Mouse (Mus musculus) brain, embryonic 14.5 days (tissue): Measurements from ENCODE around the gene Chid1.

Source experiments
- CTCF ChIP-seq: fragments of 200-500 bp; IDR thresholded peaks from 2 replicates; pipeline ENCODE4 v1.5.1; 2012; ENCODE audit warnings: inconsistent platforms, mild to moderate bottlenecking, moderate library complexity, borderline replicate concordance; ENCODE audit not compliant: insufficient read depth, insufficient read length; ENCODE audit errors: extremely low read depth
- POLR2A ChIP-seq: fragments of 200-500 bp; IDR thresholded peaks from 2 replicates; pipeline ENCODE4 v1.6.1; 2012; ENCODE audit warnings: mild to moderate bottlenecking, inconsistent platforms, borderline replicate concordance; ENCODE audit not compliant: poor library complexity, insufficient read depth, insufficient read length, severe bottlenecking; ENCODE audit errors: extremely low read depth

DNA sequence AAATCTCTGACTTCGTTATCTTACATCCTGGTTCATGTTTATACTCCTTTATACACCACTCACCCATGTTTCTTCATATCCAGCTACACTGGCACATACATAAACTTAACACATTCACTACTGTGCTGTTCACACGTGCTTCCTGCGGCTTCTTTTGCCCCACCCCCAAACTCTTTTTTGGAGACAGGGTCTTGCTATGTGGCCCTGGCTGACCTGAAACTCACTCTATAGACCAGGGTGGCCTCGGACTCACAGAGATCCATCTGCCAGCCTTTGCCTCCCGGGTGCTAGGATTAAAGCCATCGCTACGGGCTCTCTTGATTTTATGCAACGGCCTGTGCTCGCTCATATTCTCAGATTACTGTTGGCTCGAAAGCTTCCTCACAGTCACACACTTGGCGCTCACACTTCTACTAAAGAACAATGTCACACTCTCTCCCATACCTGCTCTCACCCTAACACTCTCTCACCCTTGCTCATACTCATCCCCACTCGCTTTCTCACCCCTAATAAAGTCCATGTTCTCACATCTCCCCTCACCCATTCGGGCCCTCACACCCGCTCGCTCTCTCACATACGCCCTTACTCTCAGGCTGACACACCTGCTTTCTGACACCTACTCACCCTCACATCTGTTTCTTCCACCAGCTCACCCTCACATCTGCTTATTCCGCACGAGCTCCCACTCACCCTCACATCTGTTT, 653 bp downstream of the Chid1 start:
- no peak for TF ChIP-seq CTCF
- TF ChIP-seq POLR2A = no peak
